Mouse (Mus musculus) hindbrain, embryonic 12.5 days (tissue): ENCODE data around the gene Slc44a5. TPM values are rescaled to one million over a fixed set of nuclear protein-coding genes. Genes with fewer than 3 reads are reported as not detected.
A peak's percentile ranks its signal among the peaks of the same experiment; 100 is the strongest.

Source experiments
- ATAC-seq: fragments of 200-750 bp; cut with Nextera tagmentation; 2 replicates; pipeline ENCODE4 v1.8.0; 2017; ENCODE audit warnings: moderate TSS enrichment; ENCODE audit not compliant: low FRiP score
- H3K27ac ChIP-seq: fragments of 300-500 bp; sonication (generic); 2 replicates; pipeline ENCODE4 v1.5.1; 2016; ENCODE audit warnings: mild to moderate bottlenecking
- H3K27me3 ChIP-seq: fragments of 300-500 bp; sonication (generic); 2 replicates; pipeline ENCODE4 v1.6.1; 2016; ENCODE audit warnings: mild to moderate bottlenecking
- H3K36me3 ChIP-seq: fragments of 300-500 bp; sonication (generic); 2 replicates; pipeline ENCODE4 v1.6.1; 2016; ENCODE audit warnings: mild to moderate bottlenecking
- H3K4me1 ChIP-seq: fragments of 300-500 bp; sonication (generic); 2 replicates; pipeline ENCODE4 v1.6.1; 2016
- H3K4me2 ChIP-seq: fragments of 300-500 bp; sonication (generic); replicated peaks from 2 replicates; pipeline ENCODE4 v1.6.1; 2016; ENCODE audit warnings: mild to moderate bottlenecking
- H3K4me3 ChIP-seq: fragments of 300-500 bp; sonication (generic); 2 replicates; pipeline ENCODE4 v1.5.1; 2016; ENCODE audit warnings: mild to moderate bottlenecking
- H3K9ac ChIP-seq: fragments of 300-500 bp; sonication (generic); 2 replicates; pipeline ENCODE4 v1.6.1; 2016; ENCODE audit warnings: mild to moderate bottlenecking, moderate library complexity
- H3K9me3 ChIP-seq: fragments of 300-500 bp; sonication (generic); replicated peaks from 2 replicates; pipeline ENCODE4 v1.6.1; 2016; ENCODE audit warnings: mild to moderate bottlenecking
- WGBS: fragments of 180-500 bp; shearing (Covaris S2); methylation state at CpG from one replicate; pipeline ENCODE4 v1.1.7; 2016; 5-methylcytosine and 5-hydroxymethylcytosine counted together
- polyA plus RNA-seq: library from polyadenylated mRNA; unstranded; fragments of >200 nt; fragmentation: Nextera tagmentation; extraction: Ambion mirVana; gene quantifications from 2 replicates; pipeline ENCODE4 v1.2.1, GENCODE M21; 2016

Slc44a5 gene
- polyA plus RNA-seq, 1 experiment from 2014 or later = 5.7 TPM

- ATAC-seq = no peak
- Histone ChIP-seq H3K9me3 (no peaks in the 10 kb centered on the region), H3K4me2 (no peak overlapping the region), H3K27me3 (no peaks in the 10 kb centered on the region), H3K4me1 (0 out of 2 replicates have a peak, but pooled peaks cover 6% of the 10 kb centered on the region), H3K4me3 (no peak overlapping the region), H3K36me3 (no peaks in the 10 kb centered on the region), H3K27ac (no peak overlapping the region), H3K9ac (no peak overlapping the region)
- WGBS = 95% methylated on average over 2 of the region's 3 CpGs
These were observed 206.2 kb downstream of the Slc44a5 start for GRCm38 (mm10) chr3:154179423-154179920.

DNA sequence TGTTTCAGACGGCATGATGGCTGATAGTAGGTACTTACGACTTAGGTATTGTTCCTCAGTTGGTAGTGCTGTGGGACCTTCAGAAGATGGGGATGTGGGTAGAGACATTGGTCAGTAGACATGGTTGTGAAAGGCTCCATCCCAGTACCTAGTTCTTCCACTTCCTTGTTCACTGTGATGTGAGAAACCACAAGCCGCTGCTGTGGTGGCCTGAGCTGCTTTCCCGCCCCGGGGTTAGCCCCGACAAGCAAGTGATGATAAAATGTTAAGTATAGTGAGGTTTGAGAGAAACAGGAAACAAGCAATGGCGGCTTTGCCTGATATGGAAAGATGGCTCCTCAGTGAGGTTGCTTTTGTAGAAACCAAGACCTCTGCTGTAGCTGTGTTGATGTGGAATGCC, 209.8 kb downstream of the Slc44a5 start:
- no peak for ATAC-seq
- Histone ChIP-seq H3K9me3 (no peaks in the 10 kb centered on the region), H3K4me2 (no peak overlapping the region), H3K4me1 (0 out of 2 replicates have a peak, but pooled peaks cover 5% of the 10 kb centered on the region), H3K4me3 (no peak overlapping the region), H3K27me3 (no peaks in the 10 kb centered on the region), H3K36me3 (no peaks in the 10 kb centered on the region), H3K27ac (no peak overlapping the region), H3K9ac (no peak overlapping the region)
- WGBS = 96% methylated on average over 7 of the region's 7 CpGs

DNA sequence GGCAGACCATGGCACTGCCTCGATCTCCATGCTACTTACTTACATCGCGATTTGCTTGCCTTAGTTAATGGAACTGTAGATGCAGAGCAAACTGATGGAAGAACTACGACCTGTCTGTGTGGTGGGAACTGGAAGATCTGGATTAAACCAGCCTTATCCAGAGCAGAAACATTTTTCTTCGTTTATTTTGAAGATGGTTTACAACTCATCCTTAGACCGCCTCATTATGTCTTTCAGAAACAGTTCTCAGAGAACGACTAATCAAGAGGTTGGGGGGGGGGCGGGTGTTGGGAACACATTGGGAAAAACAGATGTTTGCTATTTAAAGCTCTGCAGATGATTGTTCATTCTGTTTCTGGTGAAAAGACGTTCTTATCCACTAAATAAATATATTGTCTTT, 210.7 kb downstream of the Slc44a5 start:
- Histone ChIP-seq H3K27me3 (no peaks in the 10 kb centered on the region), H3K9me3 (no peaks in the 10 kb centered on the region), H3K4me1 (0 out of 2 replicates have a peak, but pooled peaks cover 3% of the 10 kb centered on the region), H3K4me2 (no peak overlapping the region), H3K4me3 (no peak overlapping the region), H3K27ac (no peak overlapping the region), H3K9ac (no peak overlapping the region), H3K36me3 (no peaks in the 10 kb centered on the region)
- ATAC-seq = no peak
- 86% methylated on average over 9 of the region's 9 CpGs for WGBS

- no peaks in the 10 kb centered on the region for H3K27me3 ChIP-seq
- 76% methylated on average over 9 of the region's 9 CpGs for WGBS
- H3K9ac ChIP-seq = no peak overlapping the region
- H3K36me3 ChIP-seq = no peaks in the 10 kb centered on the region
- H3K27ac ChIP-seq = no peak overlapping the region
- H3K4me3 ChIP-seq = no peak overlapping the region
- no peak for ATAC-seq
- no peaks in the 10 kb centered on the region for H3K9me3 ChIP-seq
- peaks cover 25% of the 10 kb centered on the region for H3K4me1 ChIP-seq
- H3K4me2 ChIP-seq = no peak overlapping the region
These were observed 215.4 kb downstream of the Slc44a5 start for GRCm38 (mm10) chr3:154188668-154189067.

DNA sequence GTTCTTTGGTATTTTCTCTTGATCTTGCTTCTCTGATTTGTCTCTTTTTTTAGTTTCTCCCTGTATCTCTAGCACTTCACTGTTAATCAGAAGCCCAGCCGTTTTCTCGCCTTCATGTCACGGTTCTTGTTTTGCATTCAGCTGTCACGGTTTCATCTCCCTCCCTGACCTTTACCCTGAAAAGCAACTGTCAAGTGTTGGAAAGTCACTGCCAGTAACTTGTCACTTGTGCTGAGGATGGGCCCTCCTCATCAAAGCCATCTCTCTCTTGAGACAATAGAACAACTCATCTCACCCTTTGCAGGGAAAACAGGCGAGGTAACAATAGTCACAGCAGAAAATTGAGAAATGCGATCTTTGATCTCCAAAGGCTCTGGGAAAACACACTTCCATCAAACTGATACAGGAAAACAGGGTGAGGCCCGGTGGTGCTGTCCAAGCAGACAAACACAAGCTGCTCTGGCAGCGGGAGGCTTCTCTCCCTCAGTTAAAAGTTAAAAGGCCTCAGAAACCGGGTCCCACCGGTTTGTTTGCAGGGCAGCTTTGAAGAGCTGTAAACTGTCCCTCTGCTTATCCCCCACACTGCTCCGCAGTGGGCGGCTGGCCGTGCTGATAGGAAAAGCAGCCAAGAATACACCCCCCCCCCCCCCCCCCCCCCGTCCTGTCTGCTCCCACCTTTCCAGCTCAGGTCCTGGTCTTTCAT, 219.2 kb downstream of the Slc44a5 start:
- ATAC-seq = peak; percentile 53
- H3K27ac ChIP-seq = peak overlapping the region; percentile 37

DNA sequence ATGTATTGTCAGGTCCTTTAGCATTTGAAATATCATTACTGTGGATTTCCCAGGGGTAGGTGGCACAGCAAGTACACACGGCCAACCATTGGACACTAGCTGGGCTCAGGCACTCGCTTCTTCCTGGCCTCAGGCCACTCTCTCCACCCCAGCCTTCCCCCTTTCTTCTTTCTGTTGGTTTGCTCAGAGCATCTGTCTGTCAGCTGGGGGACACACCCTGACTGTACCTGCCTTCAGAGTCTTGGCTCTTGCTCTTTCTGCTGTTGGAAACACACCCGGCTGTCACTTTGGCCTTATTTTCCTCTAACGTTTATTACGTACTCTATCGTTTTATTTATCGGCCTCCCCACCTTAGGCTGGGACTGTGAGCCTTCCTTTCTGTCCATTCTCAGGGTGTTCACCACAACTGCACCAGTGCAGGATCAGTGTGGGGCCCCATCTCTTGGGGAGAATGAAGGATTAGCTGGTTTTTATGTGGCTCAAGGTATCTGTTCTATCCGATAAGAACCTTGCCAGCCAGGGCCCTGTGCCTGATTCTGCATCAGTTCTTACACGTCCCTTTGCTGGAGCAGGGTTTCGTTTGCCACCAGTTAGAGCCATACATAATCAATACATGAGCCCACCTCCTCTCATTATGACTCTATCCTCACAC, 220.1 kb downstream of the Slc44a5 start:
- no peaks in the 10 kb centered on the region for H3K9me3 ChIP-seq
- H3K27me3 ChIP-seq = no peaks in the 10 kb centered on the region
- no peak overlapping the region for H3K4me3 ChIP-seq
- no peak overlapping the region for H3K9ac ChIP-seq
- peak overlapping the region; percentile 37 for H3K27ac ChIP-seq
- no peak; the same call in 1 of the 2 replicates for ATAC-seq
- 54% methylated on average over 10 of the region's 10 CpGs for WGBS
- no peaks in the 10 kb centered on the region for H3K36me3 ChIP-seq
- H3K4me2 ChIP-seq = no peak overlapping the region
- H3K4me1 ChIP-seq = peaks cover 26% of the 10 kb centered on the region

More for the DNA sequence above, 219.2 kb downstream of the Slc44a5 start:
- Histone ChIP-seq H3K4me2 (peak overlapping the region; percentile 15; the same call in 1 of the 2 replicates), H3K9ac (no peak overlapping the region), H3K27me3 (no peaks in the 10 kb centered on the region), H3K36me3 (no peaks in the 10 kb centered on the region), H3K4me3 (no peak overlapping the region), H3K4me1 (peaks cover 26% of the 10 kb centered on the region), H3K9me3 (no peaks in the 10 kb centered on the region)
- 5% methylated on average over 14 of the region's 14 CpGs for WGBS

DNA sequence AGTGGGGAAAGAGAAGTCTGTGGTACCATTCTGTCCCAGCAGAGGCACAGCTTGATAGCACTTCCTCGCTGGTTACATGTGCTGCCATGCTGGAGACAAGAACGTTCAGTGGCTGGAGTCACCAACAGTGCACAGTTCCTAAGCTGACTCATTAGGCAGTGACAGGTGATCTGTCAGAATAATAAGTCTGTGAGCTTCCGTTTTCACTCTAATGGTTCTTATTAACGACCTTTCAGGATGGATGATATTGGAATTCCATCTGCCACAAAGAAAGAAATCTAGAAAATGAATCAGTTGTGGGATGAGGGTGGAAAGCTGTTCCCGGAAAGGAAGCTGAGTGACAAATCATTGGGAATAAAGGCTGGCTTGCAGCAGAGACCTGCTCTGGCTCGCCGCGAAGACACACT, 227.2 kb downstream of the Slc44a5 start:
- Histone ChIP-seq H3K27me3 (no peaks in the 10 kb centered on the region), H3K9ac (no peak overlapping the region), H3K27ac (no peak overlapping the region), H3K4me1 (peaks cover 4% of the 10 kb centered on the region; the same call in 1 of the 2 replicates), H3K36me3 (no peaks in the 10 kb centered on the region), H3K4me3 (no peak overlapping the region), H3K4me2 (no peak overlapping the region), H3K9me3 (no peaks in the 10 kb centered on the region)
- WGBS = 64% methylated on average over 8 of the region's 8 CpGs
- peak; percentile 65 for ATAC-seq

DNA sequence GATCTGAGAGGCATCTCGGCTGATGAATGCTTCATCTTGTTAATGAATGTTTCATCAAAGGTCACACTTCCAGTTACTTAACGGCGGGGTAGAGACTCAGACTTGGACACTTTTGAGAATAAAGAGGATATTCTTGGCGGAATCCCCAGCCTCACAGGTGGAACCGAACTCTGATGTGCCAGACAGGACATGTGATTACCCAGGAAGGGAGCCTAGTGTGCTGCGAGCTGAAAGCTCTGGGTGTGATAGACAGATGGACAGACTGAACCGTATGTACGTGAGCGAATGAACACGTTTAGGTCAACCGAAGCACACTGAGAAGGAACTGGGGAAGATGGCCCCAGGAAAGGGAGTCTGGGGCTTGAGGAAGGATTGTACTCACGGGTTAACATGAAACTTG, 228.6 kb downstream of the Slc44a5 start:
- H3K4me3 ChIP-seq = no peak overlapping the region
- no peak overlapping the region for H3K4me2 ChIP-seq
- H3K27me3 ChIP-seq = no peaks in the 10 kb centered on the region
- peaks cover 4% of the 10 kb centered on the region; the same call in 1 of the 2 replicates for H3K4me1 ChIP-seq
- 88% methylated on average over 12 of the region's 12 CpGs for WGBS
- ATAC-seq = no peak
- no peaks in the 10 kb centered on the region for H3K9me3 ChIP-seq
- no peaks in the 10 kb centered on the region for H3K36me3 ChIP-seq
- no peak overlapping the region for H3K27ac ChIP-seq
- no peak overlapping the region for H3K9ac ChIP-seq

DNA sequence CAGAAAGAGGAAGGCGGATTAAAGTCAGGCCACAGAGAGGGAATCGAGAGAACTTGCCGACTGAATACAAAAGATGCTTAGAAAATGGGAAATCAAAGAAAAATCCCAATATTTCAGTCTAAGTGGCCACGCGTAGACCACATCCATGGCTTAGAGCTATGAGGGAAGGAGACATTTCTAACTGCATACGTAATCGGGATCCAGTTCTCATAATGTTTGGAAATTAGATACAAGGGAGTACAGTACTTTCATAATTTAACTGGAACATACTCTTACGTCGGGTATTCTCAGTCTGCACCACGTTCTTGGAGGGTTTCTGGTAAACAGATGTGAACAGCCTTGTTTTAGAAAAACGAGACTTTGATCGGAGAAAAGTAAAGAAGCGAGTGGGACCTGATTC, 229.1 kb downstream of the Slc44a5 start:
- no peak overlapping the region for H3K9ac ChIP-seq
- no peaks in the 10 kb centered on the region for H3K27me3 ChIP-seq
- 92% methylated on average over 13 of the region's 13 CpGs for WGBS
- H3K27ac ChIP-seq = no peak overlapping the region
- H3K4me2 ChIP-seq = no peak overlapping the region
- peaks cover 4% of the 10 kb centered on the region; the same call in 1 of the 2 replicates for H3K4me1 ChIP-seq
- H3K9me3 ChIP-seq = no peaks in the 10 kb centered on the region
- no peak for ATAC-seq
- no peaks in the 10 kb centered on the region for H3K36me3 ChIP-seq
- H3K4me3 ChIP-seq = no peak overlapping the region

DNA sequence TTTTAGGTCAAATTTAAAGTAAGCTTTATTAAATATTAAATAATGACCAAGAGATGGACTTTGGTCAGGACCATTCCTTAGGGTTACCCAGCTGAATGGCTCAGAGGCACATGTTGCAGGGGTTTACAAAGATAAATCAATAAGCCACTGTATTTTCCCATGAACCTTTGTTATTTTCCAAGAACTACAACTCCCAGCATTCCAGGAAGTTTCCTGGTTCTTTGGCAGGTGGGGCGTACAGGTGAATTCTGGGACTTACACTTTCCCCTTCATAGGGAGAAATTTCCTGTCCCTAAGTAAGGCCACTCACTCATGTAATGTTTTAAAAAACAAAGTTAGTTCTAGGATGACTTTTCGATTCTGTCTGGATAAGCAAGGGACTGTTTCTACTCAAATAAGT, 235.2 kb downstream of the Slc44a5 start:
- no peaks in the 10 kb centered on the region for H3K9me3 ChIP-seq
- no peak overlapping the region for H3K4me2 ChIP-seq
- peaks cover 21% of the 10 kb centered on the region for H3K4me1 ChIP-seq
- H3K27ac ChIP-seq = no peak overlapping the region
- H3K27me3 ChIP-seq = no peaks in the 10 kb centered on the region
- no peak for ATAC-seq
- no peaks in the 10 kb centered on the region for H3K36me3 ChIP-seq
- WGBS = 93% methylated on average over 2 of the region's 2 CpGs
- H3K9ac ChIP-seq = no peak overlapping the region
- H3K4me3 ChIP-seq = no peak overlapping the region

GRCm38 (mm10) chr3:154209201-154209754, 236.0 kb downstream of the Slc44a5 start:
- WGBS = 38% methylated on average over 4 of the region's 4 CpGs
- H3K4me2 ChIP-seq = no peak overlapping the region
- no peak overlapping the region for H3K27ac ChIP-seq
- H3K27me3 ChIP-seq = no peaks in the 10 kb centered on the region
- H3K4me3 ChIP-seq = no peak overlapping the region
- no peaks in the 10 kb centered on the region for H3K9me3 ChIP-seq
- H3K36me3 ChIP-seq = no peaks in the 10 kb centered on the region
- peak; percentile 44 for ATAC-seq
- no peak overlapping the region for H3K9ac ChIP-seq
- peaks cover 21% of the 10 kb centered on the region for H3K4me1 ChIP-seq

DNA sequence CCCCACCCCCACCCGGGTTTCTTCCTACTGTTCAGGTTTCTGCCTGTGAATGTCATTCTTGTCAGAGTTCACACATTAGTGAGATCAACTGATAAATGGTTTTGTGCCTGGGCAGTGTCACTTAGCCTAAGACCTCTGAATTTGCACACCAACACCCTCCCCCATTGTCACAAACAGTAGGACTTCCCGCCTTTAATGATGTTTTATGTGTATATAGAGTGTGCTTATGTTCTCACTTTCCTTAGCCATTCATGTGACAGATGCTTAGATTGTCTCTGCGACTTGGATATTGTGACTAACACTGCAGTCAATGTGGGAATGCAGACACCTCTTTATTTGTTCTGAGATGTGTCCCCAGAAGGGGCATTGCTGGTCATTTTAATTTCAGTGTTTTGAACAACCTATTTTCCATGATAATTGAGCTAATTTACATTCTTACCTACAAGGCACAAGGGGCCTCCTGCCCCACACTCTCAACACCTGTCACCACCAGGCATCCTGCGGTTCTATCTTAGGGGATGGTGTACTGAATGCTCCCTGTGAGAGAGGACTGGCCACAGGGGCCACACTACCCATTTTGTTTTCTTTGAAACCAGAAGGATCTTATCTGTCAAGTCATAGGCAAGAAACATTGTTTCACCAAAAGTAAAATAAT, 236.7 kb downstream of the Slc44a5 start:
- H3K27me3 ChIP-seq = no peaks in the 10 kb centered on the region
- H3K9ac ChIP-seq = no peak overlapping the region
- no peak overlapping the region for H3K27ac ChIP-seq
- no peaks in the 10 kb centered on the region for H3K9me3 ChIP-seq
- H3K4me1 ChIP-seq = peaks cover 21% of the 10 kb centered on the region
- 21% methylated on average over 4 of the region's 4 CpGs for WGBS
- peak; percentile 30 for ATAC-seq
- H3K4me3 ChIP-seq = no peak overlapping the region
- H3K4me2 ChIP-seq = no peak overlapping the region
- no peaks in the 10 kb centered on the region for H3K36me3 ChIP-seq
